Mouse (Mus musculus): Measurements from ENCODE around the gene Ap1g1. TPM values are rescaled to one million over a fixed set of nuclear protein-coding genes. Genes with fewer than 3 reads are reported as not detected.

Gene Ap1g1
- polyA plus RNA-seq, 1 experiment, result 16.5 TPM

GRCm38 (mm10) chr8:109803211-109803610 lies 24.9 kb downstream of the Ap1g1 start:
- H3K27ac ChIP-seq (ENCODE audit: insufficient read depth, low read length), result no peak overlapping the region
- TF ChIP-seq POLR2A (IDR thresholded peaks at IDR 0.05; ENCODE audit: low read depth, low read length), result no peak
- no peak for TF ChIP-seq CTCF (IDR thresholded peaks at IDR 0.05; ENCODE audit: extremely low read depth, insufficient read depth, insufficient read length, insufficient replicate concordance)
- H3K27me3 ChIP-seq (ENCODE audit: control insufficient read depth, insufficient read depth, low read length), result no peaks in the 10 kb centered on the region
- no peaks in the 10 kb centered on the region; the same call in 1 of the 2 replicates for H3K4me1 ChIP-seq (ENCODE audit: control insufficient read depth, insufficient read depth, insufficient read length)
- H3K36me3 ChIP-seq (ENCODE audit: control insufficient read depth, insufficient read depth, low read length), result peaks cover 4% of the 10 kb centered on the region; the same call in 1 of the 2 replicates
- WGBS, result 97% methylated on average over 3 of the region's 3 CpGs
- H3K4me3 ChIP-seq (ENCODE audit: extremely low read depth, insufficient read depth, insufficient read length), result no peak overlapping the region
- no peak for DNase-seq (ENCODE audit: low read depth in 1 of 2, low spot score in 2 of 2)

GRCm38 (mm10) chr8:109803801-109804200 lies 25.4 kb downstream of the Ap1g1 start:
- H3K27me3 ChIP-seq (ENCODE audit: control insufficient read depth, insufficient read depth, low read length), result no peaks in the 10 kb centered on the region
- no peak overlapping the region for H3K27ac ChIP-seq (ENCODE audit: insufficient read depth, low read length)
- peaks cover 4% of the 10 kb centered on the region; the same call in 1 of the 2 replicates for H3K36me3 ChIP-seq (ENCODE audit: control insufficient read depth, insufficient read depth, low read length)
- no peak for DNase-seq (ENCODE audit: low read depth in 1 of 2, low spot score in 2 of 2)
- TF ChIP-seq CTCF (IDR thresholded peaks at IDR 0.05; ENCODE audit: extremely low read depth, insufficient read depth, insufficient read length, insufficient replicate concordance) (no peak), POLR2A (IDR thresholded peaks at IDR 0.05; ENCODE audit: low read depth, low read length) (no peak)
- WGBS, result 97% methylated on average over 3 of the region's 3 CpGs
- H3K4me1 ChIP-seq (ENCODE audit: control insufficient read depth, insufficient read depth, insufficient read length), result no peaks in the 10 kb centered on the region; the same call in 1 of the 2 replicates
- H3K4me3 ChIP-seq (ENCODE audit: extremely low read depth, insufficient read depth, insufficient read length), result no peak overlapping the region

GRCm38 (mm10) chr8:109806522-109806921 lies 28.2 kb downstream of the Ap1g1 start:
- WGBS, result 79% methylated on average over 3 of the region's 3 CpGs
- no peak overlapping the region for H3K27ac ChIP-seq (ENCODE audit: insufficient read depth, low read length)
- peaks cover 4% of the 10 kb centered on the region; the same call in 1 of the 2 replicates for H3K36me3 ChIP-seq (ENCODE audit: control insufficient read depth, insufficient read depth, low read length)
- H3K27me3 ChIP-seq (ENCODE audit: control insufficient read depth, insufficient read depth, low read length), result no peaks in the 10 kb centered on the region
- no peak for DNase-seq (ENCODE audit: low read depth in 1 of 2, low spot score in 2 of 2)
- no peak for TF ChIP-seq POLR2A (IDR thresholded peaks at IDR 0.05; ENCODE audit: low read depth, low read length)
- TF ChIP-seq CTCF (IDR thresholded peaks at IDR 0.05; ENCODE audit: extremely low read depth, insufficient read depth, insufficient read length, insufficient replicate concordance), result no peak
- no peak overlapping the region for H3K4me3 ChIP-seq (ENCODE audit: extremely low read depth, insufficient read depth, insufficient read length)
- no peaks in the 10 kb centered on the region for H3K4me1 ChIP-seq (ENCODE audit: control insufficient read depth, insufficient read depth, insufficient read length)

- H3K4me3 ChIP-seq (ENCODE audit: extremely low read depth, insufficient read depth, insufficient read length), result no peak overlapping the region
- peaks cover 4% of the 10 kb centered on the region; the same call in 1 of the 2 replicates for H3K36me3 ChIP-seq (ENCODE audit: control insufficient read depth, insufficient read depth, low read length)
- 95% methylated on average over 7 of the region's 7 CpGs for WGBS
- H3K27me3 ChIP-seq (ENCODE audit: control insufficient read depth, insufficient read depth, low read length), result no peaks in the 10 kb centered on the region
- TF ChIP-seq CTCF (IDR thresholded peaks at IDR 0.05; ENCODE audit: extremely low read depth, insufficient read depth, insufficient read length, insufficient replicate concordance) (no peak), POLR2A (IDR thresholded peaks at IDR 0.05; ENCODE audit: low read depth, low read length) (no peak)
- no peak for DNase-seq (ENCODE audit: low read depth in 1 of 2, low spot score in 2 of 2)
- no peaks in the 10 kb centered on the region for H3K4me1 ChIP-seq (ENCODE audit: control insufficient read depth, insufficient read depth, insufficient read length)
- no peak overlapping the region for H3K27ac ChIP-seq (ENCODE audit: insufficient read depth, low read length)
These were observed 29.2 kb downstream of the Ap1g1 start for GRCm38 (mm10) chr8:109807401-109808119.

- TF ChIP-seq POLR2A (IDR thresholded peaks at IDR 0.05; ENCODE audit: low read depth, low read length) (no peak), CTCF (IDR thresholded peaks at IDR 0.05; ENCODE audit: extremely low read depth, insufficient read depth, insufficient read length, insufficient replicate concordance) (no peak)
- H3K4me1 ChIP-seq (ENCODE audit: control insufficient read depth, insufficient read depth, insufficient read length), result no peaks in the 10 kb centered on the region
- H3K36me3 ChIP-seq (ENCODE audit: control insufficient read depth, insufficient read depth, low read length), result peaks cover 3% of the 10 kb centered on the region; the same call in 1 of the 2 replicates
- DNase-seq (ENCODE audit: low read depth in 1 of 2, low spot score in 2 of 2), result no peak
- no peak overlapping the region for H3K4me3 ChIP-seq (ENCODE audit: extremely low read depth, insufficient read depth, insufficient read length)
- H3K27ac ChIP-seq (ENCODE audit: insufficient read depth, low read length), result no peak overlapping the region
- H3K27me3 ChIP-seq (ENCODE audit: control insufficient read depth, insufficient read depth, low read length), result no peaks in the 10 kb centered on the region
These were observed 29.7 kb downstream of the Ap1g1 start for GRCm38 (mm10) chr8:109808120-109808447.

- no peak for DNase-seq (ENCODE audit: low read depth in 1 of 2, low spot score in 2 of 2)
- Histone ChIP-seq H3K27me3 (ENCODE audit: control insufficient read depth, insufficient read depth, low read length) (no peaks in the 10 kb centered on the region), H3K27ac (ENCODE audit: insufficient read depth, low read length) (no peak overlapping the region), H3K4me3 (ENCODE audit: extremely low read depth, insufficient read depth, insufficient read length) (no peak overlapping the region), H3K36me3 (ENCODE audit: control insufficient read depth, insufficient read depth, low read length) (no peaks in the 10 kb centered on the region), H3K4me1 (ENCODE audit: control insufficient read depth, insufficient read depth, insufficient read length) (no peaks in the 10 kb centered on the region)
- TF ChIP-seq POLR2A (IDR thresholded peaks at IDR 0.05; ENCODE audit: low read depth, low read length), result no peak
- TF ChIP-seq CTCF (IDR thresholded peaks at IDR 0.05; ENCODE audit: extremely low read depth, insufficient read depth, insufficient read length, insufficient replicate concordance), result no peak
- WGBS, result 72% methylated on average over 3 of the region's 3 CpGs
These were observed 32.1 kb downstream of the Ap1g1 start for GRCm38 (mm10) chr8:109810434-109810833.

DNA sequence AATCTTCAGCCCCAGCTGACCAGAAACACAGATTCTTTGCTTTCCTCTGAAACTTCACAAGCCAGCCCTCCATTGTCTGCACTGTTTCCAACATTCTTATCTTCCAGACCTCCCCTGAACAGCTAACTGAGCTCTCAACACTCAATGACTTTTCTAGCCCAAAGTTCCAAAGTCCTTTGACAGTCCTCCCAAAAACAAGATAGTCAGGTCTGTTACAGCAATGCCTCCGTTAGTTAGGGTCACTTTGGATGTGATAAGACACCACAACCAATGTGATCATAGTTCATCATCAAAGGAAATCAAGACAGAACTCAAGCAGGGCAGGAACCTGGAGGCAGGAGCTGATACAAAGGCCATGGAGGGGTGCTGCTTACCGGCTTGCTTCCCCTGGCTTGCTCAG lies 36.9 kb downstream of the Ap1g1 start:
- H3K36me3 ChIP-seq (ENCODE audit: control insufficient read depth, insufficient read depth, low read length), result no peaks in the 10 kb centered on the region
- no peak overlapping the region for H3K27ac ChIP-seq (ENCODE audit: insufficient read depth, low read length)
- H3K27me3 ChIP-seq (ENCODE audit: control insufficient read depth, insufficient read depth, low read length), result no peaks in the 10 kb centered on the region
- H3K4me3 ChIP-seq (ENCODE audit: extremely low read depth, insufficient read depth, insufficient read length), result no peak overlapping the region
- TF ChIP-seq POLR2A (IDR thresholded peaks at IDR 0.05; ENCODE audit: low read depth, low read length) (no peak), CTCF (IDR thresholded peaks at IDR 0.05; ENCODE audit: extremely low read depth, insufficient read depth, insufficient read length, insufficient replicate concordance) (no peak)
- no peaks in the 10 kb centered on the region for H3K4me1 ChIP-seq (ENCODE audit: control insufficient read depth, insufficient read depth, insufficient read length)
- no peak for DNase-seq (ENCODE audit: low read depth in 1 of 2, low spot score in 2 of 2)
- WGBS, result 91% methylated on average over 2 of the region's 2 CpGs
